Mouse (Mus musculus): ENCODE data around the gene Smc1b.

The Smc1b gene

DNA sequence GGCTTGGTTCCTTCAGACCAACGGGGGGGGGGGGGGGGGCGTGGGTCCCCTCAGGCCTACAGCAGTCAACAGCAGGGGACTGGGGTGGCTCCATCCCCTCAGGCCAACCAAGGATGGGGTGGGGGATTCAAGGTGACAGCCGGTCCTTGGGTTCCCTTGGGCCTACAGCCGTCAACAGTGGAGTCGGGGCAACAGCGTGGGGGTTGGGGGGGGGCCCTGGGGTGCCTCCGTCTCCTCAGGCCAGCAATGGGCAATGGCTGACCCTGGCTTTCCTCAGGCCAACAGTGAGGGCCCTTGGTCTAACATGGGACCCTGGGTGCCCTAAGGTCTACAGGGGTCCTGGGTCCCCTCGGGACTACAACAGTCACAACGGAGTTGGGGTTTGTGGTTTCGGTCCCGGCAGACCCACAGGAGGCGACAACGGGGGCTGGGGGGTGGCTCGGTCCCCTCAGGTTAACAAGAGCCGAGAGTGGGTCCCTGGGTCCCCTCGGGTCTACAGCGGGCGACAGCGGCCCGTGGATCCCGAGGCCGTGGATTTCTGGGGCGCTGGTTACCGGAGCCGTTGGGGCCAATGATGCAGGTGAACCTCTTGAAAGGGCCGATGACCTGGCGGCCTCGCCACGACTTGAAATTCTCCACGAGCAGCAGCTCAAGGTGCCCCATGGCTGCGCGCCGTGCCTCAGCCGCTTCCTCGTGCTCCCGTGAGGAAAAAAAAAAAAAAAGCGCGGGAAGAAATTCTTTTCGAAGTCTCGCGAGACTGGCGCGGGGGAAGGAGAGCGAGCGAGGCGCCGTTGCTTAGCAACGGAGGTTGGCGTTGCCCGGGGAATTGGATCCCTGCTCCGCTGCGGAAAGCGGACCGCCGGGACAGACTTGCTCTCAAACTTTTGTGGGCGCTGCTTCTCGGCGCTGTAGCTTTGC, at the start of gene Smc1b, which contains the start of gene Ribc2:
Gene Smc1b, minus strand, starts transcription at position 690 of the 918 bp plus-strand sequence.
Gene Ribc2, plus strand, starts transcription at position 804 of the 918 bp plus-strand sequence.
- DNase-seq (ENCODE audit: low spot score in 2 of 2), result peak in 1 of 2 experiments; percentile 61

DNA sequence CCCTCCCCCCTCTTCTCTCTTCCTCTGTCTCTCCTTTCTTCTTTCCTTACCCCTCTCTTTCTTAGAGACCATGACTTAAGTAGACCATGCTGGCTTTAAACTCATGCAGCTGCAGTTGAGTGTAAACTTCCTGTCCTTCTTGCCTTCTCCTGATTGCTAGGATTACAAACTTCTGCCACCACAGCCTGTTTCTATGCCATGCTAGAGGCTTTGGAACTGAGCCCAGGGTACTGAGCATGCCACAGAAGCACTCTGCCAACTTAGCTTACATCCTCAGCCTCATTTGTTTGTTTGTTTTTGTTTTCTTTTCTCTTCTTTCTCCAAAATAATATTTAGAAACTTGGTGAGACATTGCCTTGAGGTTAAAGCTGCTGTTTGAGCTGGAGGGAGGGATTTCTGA, 48.6 kb upstream of the Smc1b start:
- no peak for DNase-seq (ENCODE audit: low spot score in 2 of 2)

DNA sequence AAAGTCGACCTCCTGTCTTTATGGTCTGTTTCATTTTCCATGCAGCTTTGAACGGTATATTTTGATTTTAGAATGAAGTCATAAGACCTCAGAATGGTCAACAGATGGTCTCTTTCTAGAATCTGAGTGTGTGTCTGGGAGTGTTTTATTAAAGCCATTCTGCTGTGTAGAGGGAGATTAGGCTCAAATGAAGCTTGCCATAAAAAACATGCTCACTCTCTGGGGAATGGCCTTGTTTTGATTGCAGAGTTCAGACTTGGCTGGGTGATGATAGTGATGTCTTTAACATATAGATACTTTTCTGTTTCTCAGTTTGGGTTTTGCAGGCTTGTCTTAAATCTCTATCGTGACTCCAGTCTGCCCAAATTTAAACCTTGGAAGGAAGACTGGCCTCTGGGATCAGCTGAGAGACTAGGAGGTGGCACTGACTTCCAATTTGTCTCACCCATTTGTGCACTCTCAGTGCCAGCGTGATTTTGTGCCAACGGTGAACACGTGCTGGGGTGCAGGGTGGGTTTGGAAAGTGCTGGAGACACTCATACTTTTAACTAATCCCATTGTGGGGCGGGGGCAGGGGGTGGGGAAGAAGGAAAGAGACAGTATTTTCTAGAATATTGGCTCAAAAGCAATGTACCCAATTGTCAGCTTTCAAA, 47.9 kb upstream of the Smc1b start:
- no peak for DNase-seq (ENCODE audit: low spot score in 2 of 2)

GRCm38 (mm10) chr15:85178172-85178571, 46.4 kb upstream of the Smc1b start:
- DNase-seq (ENCODE audit: low spot score in 2 of 2), result no peak

- peak in 1 of 2 experiments; percentile 85 for DNase-seq (ENCODE audit: low spot score in 2 of 2)
Measured at GRCm38 (mm10) chr15:85177576-85177975, 45.8 kb upstream of the Smc1b start.

GRCm38 (mm10) chr15:85174060-85174459, 42.3 kb upstream of the Smc1b start:
- DNase-seq (ENCODE audit: low spot score in 2 of 2), result no peak

GRCm38 (mm10) chr15:85173425-85173824, 41.7 kb upstream of the Smc1b start:
- DNase-seq (ENCODE audit: low spot score in 2 of 2), result no peak

- no peak for DNase-seq (ENCODE audit: low spot score in 2 of 2)
Measured at GRCm38 (mm10) chr15:85172054-85172453, 40.3 kb upstream of the Smc1b start.

GRCm38 (mm10) chr15:85167086-85167679, 35.4 kb upstream of the Smc1b start:
- no peak for DNase-seq (ENCODE audit: low spot score in 2 of 2)

DNA sequence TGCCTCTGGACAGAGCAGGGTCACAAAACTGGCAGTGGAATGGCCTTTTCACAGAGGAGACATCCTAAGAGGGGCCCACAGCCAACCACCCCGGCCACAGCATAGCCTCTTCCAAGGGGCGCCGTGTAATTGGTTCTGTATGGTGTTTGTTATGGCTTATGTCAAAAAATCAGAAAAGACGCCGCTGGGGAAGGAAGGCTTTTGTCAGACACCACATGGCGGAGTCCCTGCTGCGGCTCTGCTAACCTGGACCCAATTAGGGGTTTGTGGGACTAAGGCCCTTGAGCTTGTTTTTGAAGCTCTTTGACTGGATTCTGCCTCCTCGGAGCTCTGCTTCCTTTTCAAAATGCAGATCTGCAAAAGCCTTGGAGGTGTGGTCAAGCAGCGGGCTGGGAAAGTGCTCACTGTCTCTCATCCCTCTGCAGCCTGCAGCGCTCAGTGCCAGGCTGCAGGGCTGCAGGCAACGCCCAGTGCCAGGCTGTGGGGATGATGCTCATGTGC, 34.7 kb upstream of the Smc1b start:
- no peak for DNase-seq (ENCODE audit: low spot score in 2 of 2)

GRCm38 (mm10) chr15:85162693-85163663, 31.2 kb upstream of the Smc1b start:
- DNase-seq (ENCODE audit: low spot score in 2 of 2), result no peak

- no peak for DNase-seq (ENCODE audit: low spot score in 2 of 2)
Measured at GRCm38 (mm10) chr15:85161416-85161815, 29.7 kb upstream of the Smc1b start.

GRCm38 (mm10) chr15:85156198-85156597, 24.4 kb upstream of the Smc1b start:
- DNase-seq (ENCODE audit: low spot score in 2 of 2), result no peak

DNA sequence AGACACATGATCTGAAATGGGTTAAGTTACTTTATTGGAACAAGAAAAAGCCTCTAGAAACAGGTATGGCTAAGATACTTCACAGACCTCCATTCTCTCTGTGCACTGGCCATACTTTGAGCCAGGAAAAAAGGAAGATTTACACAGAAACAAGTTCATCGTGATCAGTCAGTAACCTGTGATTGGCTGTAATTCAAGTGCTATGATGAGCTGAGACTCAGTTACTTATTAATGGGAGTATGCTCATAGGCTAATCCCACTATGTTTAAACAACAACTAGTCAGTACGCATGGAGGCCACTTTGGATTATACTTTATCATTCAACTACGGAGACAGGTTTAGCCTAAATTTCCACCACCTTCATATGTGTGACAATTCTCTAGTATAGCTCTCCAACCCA, 22.3 kb upstream of the Smc1b start:
- DNase-seq (ENCODE audit: low spot score in 2 of 2), result no peak

DNA sequence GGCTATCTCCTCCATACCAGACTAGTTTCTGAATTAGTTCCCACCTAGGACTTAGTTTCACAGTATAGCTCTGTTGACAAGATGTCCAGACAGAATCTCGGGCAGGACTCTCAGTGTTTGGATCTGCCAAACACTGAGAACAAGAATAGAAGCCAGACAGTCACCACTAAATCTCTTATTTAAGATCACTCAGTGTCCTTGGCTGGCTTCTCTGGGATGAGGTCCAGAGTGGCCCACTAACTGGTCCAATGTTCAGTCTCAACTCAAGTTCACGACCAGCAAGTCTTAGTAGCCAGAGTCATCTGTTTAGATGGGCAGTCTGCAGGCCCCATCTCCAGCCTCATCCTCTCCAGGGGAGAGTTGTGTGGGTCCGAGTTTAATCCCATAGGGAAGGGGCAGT, 20.8 kb upstream of the Smc1b start:
- DNase-seq (ENCODE audit: low spot score in 2 of 2), result no peak

- DNase-seq (ENCODE audit: low spot score in 2 of 2), result peak; percentile 32 to 78
Measured at GRCm38 (mm10) chr15:85151433-85151918, 19.7 kb upstream of the Smc1b start.

DNA sequence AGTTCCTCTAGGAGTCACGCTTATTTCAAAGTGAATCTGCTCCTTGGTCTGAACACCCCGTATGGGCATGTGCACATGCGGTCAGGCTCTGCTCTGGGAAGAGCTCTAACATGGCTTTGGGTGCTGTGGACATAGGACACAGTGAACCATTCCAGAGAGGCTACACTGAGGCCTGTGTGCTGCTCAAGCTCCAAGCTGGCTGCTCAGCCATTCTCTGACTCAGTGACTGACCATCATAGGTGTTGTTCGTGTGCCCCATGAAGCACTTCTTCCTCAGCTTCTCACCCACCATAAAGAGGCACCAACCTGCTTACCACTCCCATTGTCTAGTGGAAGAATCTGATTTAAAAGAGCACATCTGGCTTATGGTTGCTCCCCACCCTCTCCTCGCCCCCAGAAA, 12.5 kb upstream of the Smc1b start:
- peak in 1 of 2 experiments; percentile 30 for DNase-seq (ENCODE audit: low spot score in 2 of 2)

DNA sequence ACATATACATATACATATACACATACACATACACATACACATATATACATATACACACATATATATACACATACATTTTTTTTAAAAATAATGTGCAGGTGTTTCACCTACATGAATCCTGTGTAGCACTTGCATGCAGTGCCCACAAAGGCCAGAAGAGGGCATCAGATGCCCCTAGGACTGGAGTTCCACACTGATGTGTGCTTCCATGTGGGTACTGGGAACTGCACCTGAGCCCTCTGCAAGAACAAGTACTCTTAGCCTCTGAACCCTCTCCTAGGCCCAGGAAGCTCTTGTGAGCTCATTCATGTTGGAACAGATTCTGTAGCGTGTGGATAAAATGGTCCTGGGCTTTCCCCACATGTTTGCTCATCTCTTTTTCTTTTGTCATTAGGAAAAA, 12.0 kb upstream of the Smc1b start:
- no peak for DNase-seq (ENCODE audit: low spot score in 2 of 2)

GRCm38 (mm10) chr15:85143161-85143560, 11.4 kb upstream of the Smc1b start:
- peak in 1 of 2 experiments; percentile 51 for DNase-seq (ENCODE audit: low spot score in 2 of 2)

DNA sequence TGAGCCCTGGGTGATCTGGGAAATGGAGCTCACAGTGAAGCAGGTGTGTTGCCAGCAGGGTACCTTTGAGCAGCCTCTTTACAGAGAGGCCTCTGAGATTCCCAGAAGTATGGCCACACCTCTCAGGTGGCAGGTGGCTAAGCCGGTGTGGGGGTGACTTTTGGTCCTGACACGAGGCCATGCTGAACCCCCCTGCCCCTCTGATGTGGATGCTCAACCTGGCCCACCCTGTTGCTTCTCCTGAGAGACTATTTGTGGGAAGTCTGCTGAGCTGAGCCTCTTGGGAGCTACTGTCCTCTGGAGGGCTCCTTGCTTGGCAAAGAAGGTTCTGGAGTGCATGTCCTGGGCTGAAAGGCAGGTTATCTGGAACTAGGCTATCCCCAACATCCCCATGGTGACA, 10.7 kb upstream of the Smc1b start:
- DNase-seq (ENCODE audit: low spot score in 2 of 2), result no peak

- peak in 1 of 2 experiments; percentile 56 for DNase-seq (ENCODE audit: low spot score in 2 of 2)
Measured at GRCm38 (mm10) chr15:85141290-85141689, 9.5 kb upstream of the Smc1b start.
